Mouse (Mus musculus): ENCODE data around the gene Gfm2.
A peak's percentile ranks its signal among the peaks of the same experiment; 100 is the strongest.
"Not testable (repeated sequence)": the region's sequence is repeated elsewhere in the genome, so short reads cannot be mapped to it uniquely, and the experiment has no call there.

Gene Gfm2

GRCm38 (mm10) chr13:97137466-97138400, at the start of gene Gfm2, which contains the start of gene Nsa2:
TSS of gene Gfm2 (plus strand) at chr13:97137937.
TSS of gene Nsa2 (minus strand) at chr13:97137937.
- DNase-seq, result peak; percentile 86 to 88

DNA sequence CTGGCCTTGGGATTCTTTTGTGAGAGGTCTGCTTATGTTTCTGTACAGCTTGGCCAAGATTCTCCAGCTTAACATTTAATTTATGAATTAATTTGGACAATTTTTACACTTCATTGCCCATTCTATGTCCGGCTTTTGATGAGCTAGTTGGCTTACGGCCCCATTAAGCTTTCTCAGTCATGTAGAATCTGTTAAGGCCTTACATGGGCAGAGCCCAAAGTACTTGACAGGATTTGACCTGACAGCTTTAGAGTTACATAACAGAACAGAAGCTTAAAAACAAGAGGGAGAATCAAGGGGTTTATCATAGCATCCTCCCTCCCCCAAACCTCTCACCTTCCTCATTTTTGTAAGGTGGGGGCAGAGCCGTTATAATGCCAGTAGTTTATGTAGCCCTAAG, 49.6 kb upstream of the Gfm2 start:
- DNase-seq, result no peak

DNA sequence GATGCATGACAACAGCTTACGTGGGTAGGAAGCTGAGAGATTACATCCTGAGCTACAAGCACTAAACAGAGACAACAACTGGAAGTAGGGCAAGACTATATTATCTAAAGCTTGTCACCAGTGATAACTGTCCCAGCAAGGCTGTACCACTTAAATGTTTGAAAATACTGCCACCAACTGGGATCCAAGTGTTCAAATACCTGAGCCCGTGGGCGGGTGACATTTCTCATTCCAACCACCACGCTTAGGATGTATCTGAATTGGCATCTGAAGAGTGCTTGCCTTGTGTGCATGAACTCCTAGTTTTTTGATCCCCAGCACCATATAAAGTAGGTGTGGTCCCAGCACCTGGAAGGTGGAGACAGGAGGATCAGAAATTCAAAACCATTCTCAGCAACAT, 42.0 kb upstream of the Gfm2 start:
- no peak for DNase-seq

- peak in 1 of 2 experiments; percentile 3 for DNase-seq
These were observed 38.4 kb upstream of the Gfm2 start, which contains the start of gene Gm6169 for GRCm38 (mm10) chr13:97099187-97099852. TSS of gene Gm6169 (minus strand) at chr13:97099237.

- DNase-seq, result no peak
These were observed 32.7 kb upstream of the Gfm2 start for GRCm38 (mm10) chr13:97104996-97105395.

- DNase-seq, result not testable (repeated sequence)
These were observed 30.0 kb upstream of the Gfm2 start for GRCm38 (mm10) chr13:97107721-97108120.

DNA sequence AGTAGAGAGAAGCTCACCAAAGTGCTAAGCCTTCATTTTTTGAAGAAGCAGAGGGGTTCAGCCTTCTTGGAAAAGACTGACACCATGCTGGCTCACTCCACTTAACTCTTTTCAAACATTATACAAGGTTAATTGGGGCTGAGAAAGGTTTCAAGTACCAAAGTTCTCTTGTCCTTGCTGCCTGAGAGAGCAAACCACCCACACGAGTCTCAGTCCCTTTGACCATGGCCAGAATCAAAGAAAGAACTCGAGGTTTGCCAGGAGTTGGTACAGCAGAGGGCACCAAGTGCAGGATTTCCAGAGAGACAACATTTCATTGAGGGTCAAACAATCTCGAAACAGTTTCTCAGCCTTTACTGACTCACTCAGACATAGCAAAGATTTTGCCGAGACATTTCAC, 28.7 kb upstream of the Gfm2 start:
- DNase-seq, result no peak

- no peak for DNase-seq
These were observed 16.4 kb upstream of the Gfm2 start for GRCm38 (mm10) chr13:97121341-97121740.

- not testable (repeated sequence) for DNase-seq
These were observed 8.1 kb upstream of the Gfm2 start for GRCm38 (mm10) chr13:97129654-97130053.

- not testable (repeated sequence) for DNase-seq
These were observed 7.3 kb upstream of the Gfm2 start for GRCm38 (mm10) chr13:97130413-97130812.

GRCm38 (mm10) chr13:97138404-97138931, 731 bp downstream of the Gfm2 start:
- DNase-seq, result not testable (repeated sequence)

- DNase-seq, result no peak
These were observed 4.6 kb downstream of the Gfm2 start for GRCm38 (mm10) chr13:97142321-97142720.

- DNase-seq, result peak; percentile 10 to 26
These were observed 8.1 kb downstream of the Gfm2 start for GRCm38 (mm10) chr13:97145834-97146233.

- DNase-seq, result no peak
These were observed 38.0 kb downstream of the Gfm2 start for GRCm38 (mm10) chr13:97175520-97176264.

- DNase-seq, result no peak
These were observed 39.0 kb downstream of the Gfm2 start for GRCm38 (mm10) chr13:97176731-97177130.

GRCm38 (mm10) chr13:97178943-97179342, 41.2 kb downstream of the Gfm2 start:
- no peak for DNase-seq

GRCm38 (mm10) chr13:97180113-97180828, 42.5 kb downstream of the Gfm2 start:
- no peak for DNase-seq

- DNase-seq, result no peak
These were observed 45.1 kb downstream of the Gfm2 start for GRCm38 (mm10) chr13:97182821-97183220.

- no peak for DNase-seq
These were observed 46.4 kb downstream of the Gfm2 start for GRCm38 (mm10) chr13:97184168-97184567.

DNA sequence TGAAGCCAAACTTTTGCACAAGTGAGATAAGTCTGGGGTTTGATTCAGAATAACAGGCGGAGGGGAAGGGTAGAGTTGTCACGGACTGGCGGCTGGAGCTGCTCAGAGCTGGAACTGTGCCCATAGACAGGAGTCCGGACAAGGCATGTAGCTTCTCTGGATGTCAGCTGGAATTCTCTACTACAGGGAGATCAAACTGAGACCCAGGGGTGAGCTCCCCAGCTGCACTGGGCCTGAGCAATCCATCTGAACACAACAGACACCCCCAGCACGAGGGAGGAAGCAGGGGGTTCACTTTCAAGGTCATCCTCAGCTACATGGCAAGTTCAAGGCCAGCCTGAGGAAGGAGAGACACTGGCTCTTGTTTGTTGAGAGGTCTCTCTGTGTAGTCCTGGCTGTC, 46.9 kb downstream of the Gfm2 start:
- no peak for DNase-seq

DNA sequence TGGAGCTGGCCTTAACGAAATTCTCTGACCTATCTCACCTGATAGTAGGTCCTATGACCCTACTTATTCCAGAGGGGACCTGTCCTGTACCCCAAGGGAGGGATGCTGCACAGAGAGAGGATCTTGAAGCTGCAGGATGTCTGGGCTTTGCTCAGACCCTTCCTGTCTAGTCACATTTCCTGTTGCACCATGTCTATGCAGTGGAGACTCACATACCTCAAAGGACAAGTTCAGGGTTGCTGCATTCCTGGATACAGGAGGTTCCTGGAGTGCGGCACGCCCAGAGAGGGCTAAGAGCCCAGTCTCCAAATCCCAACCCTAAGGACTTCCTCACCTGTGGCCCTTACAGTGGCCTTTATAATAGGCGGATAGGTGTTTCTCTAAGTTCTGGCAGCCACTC, 48.6 kb downstream of the Gfm2 start:
- DNase-seq, result no peak

GRCm38 (mm10) chr13:97187693-97188092, 50.0 kb downstream of the Gfm2 start:
- DNase-seq, result no peak
